Mouse (Mus musculus) MEL (cell line): Measurements from ENCODE around the gene Gm8298.

Source experiments
- CHD2 ChIP-seq: IDR thresholded peaks from 2 replicates; pipeline ENCODE4 v1.6.1; 2011; ENCODE audit warnings: low read length, improper control_type of control experiment
- CTCF ChIP-seq, 3 experiments: IDR thresholded peaks in 2 of 3; conservative IDR thresholded peaks in 1 of 3; 2 replicates each; pipeline ENCODE4 v1.5.1; 2011 to 2012; ENCODE audit warnings: low read length in 3 of 3, low read depth in 2 of 3, mild to moderate bottlenecking in 2 of 3, improper control_type of control experiment in 1 of 3, inconsistent platforms in 1 of 3, mixed read lengths in 1 of 3, moderate library complexity in 1 of 3; ENCODE audit not compliant: control insufficient read depth in 1 of 3, insufficient read depth in 1 of 3, poor library complexity in 1 of 3, severe bottlenecking in 1 of 3
- EP300 ChIP-seq, 2 experiments: IDR thresholded peaks; 2 replicates each; pipeline ENCODE4 v1.6.1; 2011; ENCODE audit warnings: improper control_type of control experiment in 2 of 2, low read length in 2 of 2, low read depth in 1 of 2, mild to moderate bottlenecking in 1 of 2
- GATA1 ChIP-seq: IDR thresholded peaks from 2 replicates; pipeline ENCODE4 v1.6.1; 2011; ENCODE audit warnings: low read depth, low read length, improper control_type of control experiment
- MAFK ChIP-seq: IDR thresholded peaks from 2 replicates; pipeline ENCODE4 v1.6.1; 2011; ENCODE audit warnings: low read depth, mild to moderate bottlenecking, low read length, improper control_type of control experiment, borderline replicate concordance
- MAX ChIP-seq: IDR thresholded peaks from 2 replicates; pipeline ENCODE4 v1.6.1; 2011; ENCODE audit warnings: low read length, improper control_type of control experiment
- MAZ ChIP-seq: IDR thresholded peaks from 2 replicates; pipeline ENCODE4 v1.6.1; 2012; ENCODE audit warnings: low read depth, mild to moderate bottlenecking, inconsistent platforms, low read length, improper control_type of control experiment
- MYC ChIP-seq: IDR thresholded peaks from 2 replicates; pipeline ENCODE4 v1.6.1; 2011; ENCODE audit warnings: low read depth, mild to moderate bottlenecking, low read length, improper control_type of control experiment, moderate library complexity
- POLR2A ChIP-seq, 2 experiments: IDR thresholded peaks; 2 replicates each; pipeline ENCODE4 v1.6.1; 2011 to 2012; ENCODE audit warnings: low read length in 2 of 2, mild to moderate bottlenecking in 2 of 2, control low read depth in 1 of 2, improper control_type of control experiment in 1 of 2, low read depth in 1 of 2, moderate library complexity in 1 of 2; ENCODE audit not compliant: control insufficient read depth in 1 of 2, insufficient read depth in 1 of 2, poor library complexity in 1 of 2
- POLR2AphosphoS2 ChIP-seq: IDR thresholded peaks from 2 replicates; pipeline ENCODE4 v1.6.1; 2011; ENCODE audit warnings: low read length, improper control_type of control experiment
- SIN3A ChIP-seq: IDR thresholded peaks from 2 replicates; pipeline ENCODE4 v1.6.1; 2012; ENCODE audit warnings: low read length, improper control_type of control experiment, inconsistent platforms
- USF1 ChIP-seq: IDR thresholded peaks from 2 replicates; pipeline ENCODE4 v1.6.1; 2014; ENCODE audit warnings: low read depth, mild to moderate bottlenecking, inconsistent platforms, low read length, improper control_type of control experiment, moderate library complexity

DNA sequence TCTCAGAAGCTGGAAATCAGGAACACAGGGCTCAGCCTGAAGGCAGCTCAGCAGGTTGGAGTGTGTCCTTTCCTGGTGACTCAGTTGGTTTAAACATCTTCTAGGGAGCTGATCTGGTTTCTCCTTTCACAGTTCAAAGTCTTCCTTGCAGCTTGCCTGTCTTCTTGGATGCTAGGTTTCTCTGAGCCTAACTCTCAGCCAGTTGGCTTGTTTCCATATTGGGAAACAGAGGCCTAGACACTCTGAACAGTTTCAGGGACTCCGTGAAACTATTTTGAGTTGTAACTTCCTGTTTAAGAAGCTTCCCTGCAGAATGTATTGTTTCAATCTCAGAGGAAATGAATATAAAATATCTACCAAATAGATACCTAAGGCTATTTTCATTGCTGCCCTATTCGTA lies 32.4 kb downstream of the Gm8298 start:
- TF ChIP-seq MAZ = no peak
- TF ChIP-seq GATA1 = no peak
- TF ChIP-seq CTCF (IDR thresholded peaks at IDR 0.05 in 2 of 3, conservative IDR thresholded peaks at IDR 0.05 in 1 of 3; ENCODE audit: control insufficient read depth in 1 of 3, insufficient read depth in 1 of 3, low read depth in 2 of 3, low read length in 3 of 3, poor library complexity in 1 of 3, severe bottlenecking in 1 of 3) = no peak
- no peak for TF ChIP-seq POLR2A (IDR thresholded peaks at IDR 0.05; ENCODE audit: control insufficient read depth in 1 of 2, insufficient read depth in 1 of 2, low read depth in 1 of 2, low read length in 2 of 2, poor library complexity in 1 of 2)
- TF ChIP-seq SIN3A = no peak
- TF ChIP-seq USF1 = no peak
- no peak for TF ChIP-seq EP300 (IDR thresholded peaks at IDR 0.05; ENCODE audit: low read depth in 1 of 2, low read length in 2 of 2)
- TF ChIP-seq POLR2AphosphoS2 = no peak
- no peak for TF ChIP-seq MYC
- no peak for TF ChIP-seq MAFK
- TF ChIP-seq MAX = no peak
- TF ChIP-seq CHD2 = no peak
